Mouse (Mus musculus): Measurements from ENCODE around the gene Arid5b.
A peak's percentile ranks its signal among the peaks of the same experiment; 100 is the strongest.

Arid5b gene

GRCm38 (mm10) chr10:68278632-68279361 is at the start of gene Arid5b:
Gene Arid5b (minus strand): TSS chr10:68278740.
- peak in 1 of 2 experiments; percentile 54 for DNase-seq (ENCODE audit: low spot score in 2 of 2)

GRCm38 (mm10) chr10:68325378-68325777 is 46.8 kb upstream of the Arid5b start:
- DNase-seq (ENCODE audit: low spot score in 2 of 2), result no peak

- DNase-seq (ENCODE audit: low spot score in 2 of 2), result no peak
Observed at GRCm38 (mm10) chr10:68324061-68324460, 45.5 kb upstream of the Arid5b start.

GRCm38 (mm10) chr10:68323167-68323566 is 44.6 kb upstream of the Arid5b start:
- no peak for DNase-seq (ENCODE audit: low spot score in 2 of 2)

- no peak for DNase-seq (ENCODE audit: low spot score in 2 of 2)
Observed at GRCm38 (mm10) chr10:68320986-68321385, 42.4 kb upstream of the Arid5b start.

GRCm38 (mm10) chr10:68320496-68320895 is 42.0 kb upstream of the Arid5b start:
- no peak for DNase-seq (ENCODE audit: low spot score in 2 of 2)

GRCm38 (mm10) chr10:68319438-68319837 is 40.9 kb upstream of the Arid5b start:
- no peak for DNase-seq (ENCODE audit: low spot score in 2 of 2)

- no peak for DNase-seq (ENCODE audit: low spot score in 2 of 2)
Observed at GRCm38 (mm10) chr10:68318438-68318979, 40.0 kb upstream of the Arid5b start.

GRCm38 (mm10) chr10:68312734-68313133 is 34.2 kb upstream of the Arid5b start:
- DNase-seq (ENCODE audit: low spot score in 2 of 2), result no peak

- no peak for DNase-seq (ENCODE audit: low spot score in 2 of 2)
Observed at GRCm38 (mm10) chr10:68301013-68301412, 22.5 kb upstream of the Arid5b start.

- no peak for DNase-seq (ENCODE audit: low spot score in 2 of 2)
Observed at GRCm38 (mm10) chr10:68289465-68289864, 10.9 kb upstream of the Arid5b start.

- peak; percentile 49 to 73 for DNase-seq (ENCODE audit: low spot score in 2 of 2)
Observed at GRCm38 (mm10) chr10:68282466-68283391, 4.2 kb upstream of the Arid5b start.

GRCm38 (mm10) chr10:68281775-68282106 is 3.2 kb upstream of the Arid5b start:
- no peak for DNase-seq (ENCODE audit: low spot score in 2 of 2)

- DNase-seq (ENCODE audit: low spot score in 2 of 2), result no peak
Observed at GRCm38 (mm10) chr10:68281076-68281774, 2.7 kb upstream of the Arid5b start.

GRCm38 (mm10) chr10:68279516-68280501 is 1.3 kb upstream of the Arid5b start:
- peak; percentile 57 to 60 for DNase-seq (ENCODE audit: low spot score in 2 of 2)

GRCm38 (mm10) chr10:68277671-68278151 is 829 bp downstream of the Arid5b start:
- DNase-seq (ENCODE audit: low spot score in 2 of 2), result peak in 1 of 2 experiments; percentile 21

- DNase-seq (ENCODE audit: low spot score in 2 of 2), result peak; percentile 62 to 72
Observed at GRCm38 (mm10) chr10:68276976-68277441, 1.5 kb downstream of the Arid5b start.

GRCm38 (mm10) chr10:68276350-68276975 is 2.1 kb downstream of the Arid5b start:
- DNase-seq (ENCODE audit: low spot score in 2 of 2), result peak; percentile 61 to 62

GRCm38 (mm10) chr10:68274900-68275760 is 3.4 kb downstream of the Arid5b start:
- peak in 1 of 2 experiments; percentile 34 for DNase-seq (ENCODE audit: low spot score in 2 of 2)

Measured in frontal cortex, postnatal 10 days (tissue).